Mouse (Mus musculus): ENCODE results near the gene Pip5k1c. TPM values are rescaled to one million over a fixed set of nuclear protein-coding genes. Genes with fewer than 3 reads are reported as not detected.

The Pip5k1c gene
- polyA plus RNA-seq, 1 experiment from 2014 or later = 31.2 TPM

- TF ChIP-seq EP300 (IDR thresholded peaks at IDR 0.05) (no peak), CTCF (IDR thresholded peaks at IDR 0.05) (no peak)
- Histone ChIP-seq H3K27ac (ENCODE audit: low read length) (no peak overlapping the region), H3K36me3 (ENCODE audit: insufficient read depth, low read length) (peaks cover 16% of the 10 kb centered on the region), H3K27me3 (replicated peaks; ENCODE audit: insufficient read depth, low read length) (no peaks in the 10 kb centered on the region), H3K9me3 (ENCODE audit: low read length) (no peaks in the 10 kb centered on the region), H3K4me1 (ENCODE audit: insufficient read depth, low read depth, low read length) (peaks cover 10% of the 10 kb centered on the region), H3K4me2 (replicated peaks; ENCODE audit: low read depth, low read length) (no peak overlapping the region), H3K4me3 (ENCODE audit: low read depth, low read length) (no peak overlapping the region), H3K9ac (replicated peaks; ENCODE audit: low read depth) (no peak overlapping the region)
- no peak for ATAC-seq
- peak; percentile 42 for DNase-seq (ENCODE audit: low spot score)
- WGBS = 80% methylated on average over 13 of the region's 13 CpGs
Measured at GRCm38 (mm10) chr10:81318589-81319329, 26.0 kb downstream of the Pip5k1c start.

- peak overlapping the region; percentile 23 for H3K9ac ChIP-seq (replicated peaks; ENCODE audit: low read depth)
- peak overlapping the region; percentile 89; the same call in 1 of the 2 replicates for H3K27ac ChIP-seq (ENCODE audit: low read length)
- 0 out of 2 replicates have a peak overlapping the region, but pooled peaks have one; percentile 96 for H3K4me3 ChIP-seq (ENCODE audit: low read depth, low read length)
- WGBS = 39% methylated on average over 8 of the region's 8 CpGs
- H3K4me1 ChIP-seq (ENCODE audit: insufficient read depth, low read depth, low read length) = peaks cover 10% of the 10 kb centered on the region
- H3K36me3 ChIP-seq (ENCODE audit: insufficient read depth, low read length) = peaks cover 18% of the 10 kb centered on the region
- no peak; the same call in 1 of the 2 replicates for TF ChIP-seq EP300 (IDR thresholded peaks at IDR 0.05)
- TF ChIP-seq CTCF (IDR thresholded peaks at IDR 0.05) = peak; percentile 54
- DNase-seq (ENCODE audit: low spot score) (no peak), ATAC-seq (no peak)
- peak overlapping the region; percentile 67 for H3K4me2 ChIP-seq (replicated peaks; ENCODE audit: low read depth, low read length)
- H3K27me3 ChIP-seq (replicated peaks; ENCODE audit: insufficient read depth, low read length) = no peaks in the 10 kb centered on the region
- no peaks in the 10 kb centered on the region for H3K9me3 ChIP-seq (ENCODE audit: low read length)
Measured at GRCm38 (mm10) chr10:81319330-81319699, 26.6 kb downstream of the Pip5k1c start.

GRCm38 (mm10) chr10:81319741-81320549, 27.2 kb downstream of the Pip5k1c start:
- Histone ChIP-seq H3K36me3 (ENCODE audit: insufficient read depth, low read length) (peaks cover 22% of the 10 kb centered on the region), H3K4me3 (ENCODE audit: low read depth, low read length) (peak overlapping the region; percentile 96), H3K27ac (ENCODE audit: low read length) (peak overlapping the region; percentile 89), H3K4me2 (replicated peaks; ENCODE audit: low read depth, low read length) (peak overlapping the region; percentile 67), H3K4me1 (ENCODE audit: insufficient read depth, low read depth, low read length) (peaks cover 10% of the 10 kb centered on the region), H3K27me3 (replicated peaks; ENCODE audit: insufficient read depth, low read length) (no peaks in the 10 kb centered on the region), H3K9me3 (ENCODE audit: low read length) (no peaks in the 10 kb centered on the region), H3K9ac (replicated peaks; ENCODE audit: low read depth) (peak overlapping the region; percentile 23; the same call in 1 of the 2 replicates)
- TF ChIP-seq CTCF (IDR thresholded peaks at IDR 0.05) (no peak), EP300 (IDR thresholded peaks at IDR 0.05) (peak; percentile 25; the same call in 1 of the 2 replicates)
- under 1% methylated on average over 38 of the region's 38 CpGs for WGBS
- ATAC-seq = no peak
- peak; percentile 52 for DNase-seq (ENCODE audit: low spot score)

GRCm38 (mm10) chr10:81320550-81321347, 28.0 kb downstream of the Pip5k1c start, which contains the start of gene Cactin:
Gene Cactin (plus strand): TSS chr10:81321103.
- H3K9me3 ChIP-seq (ENCODE audit: low read length) = no peaks in the 10 kb centered on the region
- peak within 1 kb of the TSS; percentile 96 for H3K4me3 ChIP-seq (ENCODE audit: low read depth, low read length)
- H3K4me1 ChIP-seq (ENCODE audit: insufficient read depth, low read depth, low read length) = peaks cover 10% of the 10 kb centered on the region
- ATAC-seq (peak; percentile 91), DNase-seq (ENCODE audit: low spot score) (peak; percentile 100)
- peak within 1 kb of the TSS; percentile 91 for H3K9ac ChIP-seq (replicated peaks; ENCODE audit: low read depth)
- peak within 1 kb of the TSS; percentile 89 for H3K27ac ChIP-seq (ENCODE audit: low read length)
- peak within 1 kb of the TSS; percentile 85 for H3K4me2 ChIP-seq (replicated peaks; ENCODE audit: low read depth, low read length)
- TF ChIP-seq EP300 (IDR thresholded peaks at IDR 0.05) (peak; percentile 87), CTCF (IDR thresholded peaks at IDR 0.05) (peak; percentile 58)
- H3K27me3 ChIP-seq (replicated peaks; ENCODE audit: insufficient read depth, low read length) = no peaks in the 10 kb centered on the region
- WGBS = under 1% methylated on average over 67 of the region's 68 CpGs
- H3K36me3 ChIP-seq (ENCODE audit: insufficient read depth, low read length) = peaks cover 29% of the 10 kb centered on the region

- Histone ChIP-seq H3K4me3 (ENCODE audit: low read depth, low read length) (peak overlapping the region; percentile 96), H3K4me1 (ENCODE audit: insufficient read depth, low read depth, low read length) (peaks cover 10% of the 10 kb centered on the region), H3K27ac (ENCODE audit: low read length) (peak overlapping the region; percentile 89), H3K27me3 (replicated peaks; ENCODE audit: insufficient read depth, low read length) (no peaks in the 10 kb centered on the region), H3K9ac (replicated peaks; ENCODE audit: low read depth) (peak overlapping the region; percentile 91), H3K36me3 (ENCODE audit: insufficient read depth, low read length) (peaks cover 33% of the 10 kb centered on the region), H3K4me2 (replicated peaks; ENCODE audit: low read depth, low read length) (peak overlapping the region; percentile 85), H3K9me3 (ENCODE audit: low read length) (no peaks in the 10 kb centered on the region)
- TF ChIP-seq CTCF (IDR thresholded peaks at IDR 0.05) = no peak
- no peak for TF ChIP-seq EP300 (IDR thresholded peaks at IDR 0.05)
- ATAC-seq = no peak
- peak; percentile 70 for DNase-seq (ENCODE audit: low spot score)
- 3% methylated on average over 18 of the region's 20 CpGs for WGBS
Measured at GRCm38 (mm10) chr10:81321436-81321835, 28.7 kb downstream of the Pip5k1c start.
